Mouse (Mus musculus): ENCODE data around the gene Ak3.

GRCm38 (mm10) chr19:28991391-28991790 lies 56.4 kb downstream of the Ak3 start:
- TF ChIP-seq POLR2A (IDR thresholded peaks at IDR 0.05; ENCODE audit: control insufficient read depth, extremely low read depth, insufficient read depth, low read length, poor library complexity): no peak
- TF ChIP-seq CTCF (IDR thresholded peaks at IDR 0.05; ENCODE audit: borderline replicate concordance, control insufficient read depth, extremely low read depth, insufficient read depth, low read length, poor library complexity): no peak
